Mouse (Mus musculus) layer of hippocampus, postnatal 36 days (tissue): ENCODE measurements around the gene B230118H07Rik. TPM values are rescaled to one million over a fixed set of nuclear protein-coding genes. Genes with fewer than 3 reads are reported as not detected.

Experiments
- DNase-seq, 2 experiments: peaks; one replicate each; pipeline ENCODE4 v3.0.0; 2022
- total RNA-seq, 2 experiments: library from RNA; stranded (reverse); gene quantifications; 2 replicates each; pipeline ENCODE4 v1.2.3; 2021

The B230118H07Rik gene
- total RNA-seq, 2 experiments from 2014 or later = 32.8 to 35.2 TPM

- DNase-seq = no peak
Observed at GRCm38 (mm10) chr2:101581418-101581817, 67.9 kb downstream of the B230118H07Rik start.

- no peak for DNase-seq
Observed at GRCm38 (mm10) chr2:101580977-101581376, 68.4 kb downstream of the B230118H07Rik start.

GRCm38 (mm10) chr2:101580428-101580827 is 68.9 kb downstream of the B230118H07Rik start:
- DNase-seq = no peak

GRCm38 (mm10) chr2:101580027-101580426 is 69.3 kb downstream of the B230118H07Rik start:
- no peak for DNase-seq

GRCm38 (mm10) chr2:101577243-101577642 is 72.1 kb downstream of the B230118H07Rik start:
- DNase-seq = no peak

- no peak for DNase-seq
Observed at GRCm38 (mm10) chr2:101569230-101569629, 80.1 kb downstream of the B230118H07Rik start.

GRCm38 (mm10) chr2:101567490-101567889 is 81.8 kb downstream of the B230118H07Rik start:
- no peak for DNase-seq

- DNase-seq = no peak
Observed at GRCm38 (mm10) chr2:101563776-101564175, 85.6 kb downstream of the B230118H07Rik start.

- peak in 1 of 2 experiments; percentile 6 for DNase-seq
Observed at GRCm38 (mm10) chr2:101563206-101563605, 86.1 kb downstream of the B230118H07Rik start.

GRCm38 (mm10) chr2:101559431-101559830 is 89.9 kb downstream of the B230118H07Rik start:
- no peak for DNase-seq

GRCm38 (mm10) chr2:101555886-101556285 is 93.4 kb downstream of the B230118H07Rik start:
- DNase-seq = no peak

- DNase-seq = no peak
Observed at GRCm38 (mm10) chr2:101553851-101554250, 95.5 kb downstream of the B230118H07Rik start.

GRCm38 (mm10) chr2:101552301-101552700 is 97.0 kb downstream of the B230118H07Rik start:
- DNase-seq = no peak

GRCm38 (mm10) chr2:101551026-101551719 is 98.2 kb downstream of the B230118H07Rik start:
- no peak for DNase-seq

- no peak for DNase-seq
Observed at GRCm38 (mm10) chr2:101550176-101550575, 99.2 kb downstream of the B230118H07Rik start.

- DNase-seq = no peak
Observed at GRCm38 (mm10) chr2:101548866-101549265, 100.5 kb downstream of the B230118H07Rik start.

- no peak for DNase-seq
Observed at GRCm38 (mm10) chr2:101545593-101545992, 103.7 kb downstream of the B230118H07Rik start.

- no peak for DNase-seq
Observed at GRCm38 (mm10) chr2:101543704-101544417, 105.5 kb downstream of the B230118H07Rik start.

GRCm38 (mm10) chr2:101536887-101537286 is 112.4 kb downstream of the B230118H07Rik start:
- DNase-seq = peak in 1 of 2 experiments; percentile 10

GRCm38 (mm10) chr2:101533741-101534140 is 115.6 kb downstream of the B230118H07Rik start:
- DNase-seq = no peak

- DNase-seq = peak; percentile 24 to 32
Observed at GRCm38 (mm10) chr2:101525503-101526381, 123.6 kb downstream of the B230118H07Rik start.

- DNase-seq = no peak
Observed at GRCm38 (mm10) chr2:101525091-101525490, 124.2 kb downstream of the B230118H07Rik start.

- DNase-seq = no peak
Observed at GRCm38 (mm10) chr2:101520503-101520902, 128.8 kb downstream of the B230118H07Rik start.
